Mouse (Mus musculus): ENCODE measurements around the gene Lama1. TPM values are rescaled to one million over a fixed set of nuclear protein-coding genes. Genes with fewer than 3 reads are reported as not detected.

The Lama1 gene
- polyA plus RNA-seq, 1 experiment from 2014 or later, result 1.4 TPM

- TF ChIP-seq CTCF (IDR thresholded peaks at IDR 0.05), result no peak
- H3K27me3 ChIP-seq, result peaks cover 14% of the 10 kb centered on the region
- DNase-seq (ENCODE audit: low read depth, low spot score), result no peak
- ChIA-PET CTCF (no interaction called here), POLR2A (no interaction called here)
- in situ Hi-C loops (cut with MboI; ENCODE audit: low pct_unique_long_range_greater_than_20kb), result no loop called here
- ATAC-seq, result no peak
These were observed 4.4 kb upstream of the Lama1 start for GRCm38 (mm10) chr17:67692651-67693050.

GRCm38 (mm10) chr17:67693861-67694260 is 3.2 kb upstream of the Lama1 start:
- TF ChIP-seq CTCF (IDR thresholded peaks at IDR 0.05), result no peak
- H3K27me3 ChIP-seq, result peaks cover 23% of the 10 kb centered on the region
- ChIA-PET POLR2A (no interaction called here), CTCF (no interaction called here)
- no peak for ATAC-seq
- no peak for DNase-seq (ENCODE audit: low read depth, low spot score)
- in situ Hi-C loops (cut with MboI; ENCODE audit: low pct_unique_long_range_greater_than_20kb), result no loop called here

- ATAC-seq (peak; percentile 54), DNase-seq (ENCODE audit: low read depth, low spot score) (no peak)
- in situ Hi-C loops (cut with MboI; ENCODE audit: low pct_unique_long_range_greater_than_20kb), result no loop called here
- peaks cover 27% of the 10 kb centered on the region for H3K27me3 ChIP-seq
- TF ChIP-seq CTCF (IDR thresholded peaks at IDR 0.05), result no peak
- POLR2A ChIA-PET, result no interaction called here
- CTCF ChIA-PET, result interaction anchor here (0.9 to 1.4 kb wide), 4 partner anchors 8 to 47 kb away, joined by 3 to 4 read pairs (median 3); no protein-coding TSS in a partner anchor
These were observed 417 bp downstream of the Lama1 start for GRCm38 (mm10) chr17:67697461-67697891.

GRCm38 (mm10) chr17:67698301-67698700 is 1.2 kb downstream of the Lama1 start:
- in situ Hi-C loops (cut with MboI; ENCODE audit: low pct_unique_long_range_greater_than_20kb), result no loop called here
- no peak for TF ChIP-seq CTCF (IDR thresholded peaks at IDR 0.05)
- ATAC-seq (peak; percentile 41), DNase-seq (ENCODE audit: low read depth, low spot score) (peak; percentile 42)
- CTCF ChIA-PET, result interaction anchor here (1.3 kb wide), 1 partner anchor 48 kb away, joined by 3 read pairs; no protein-coding TSS in a partner anchor
- H3K27me3 ChIP-seq, result peaks cover 27% of the 10 kb centered on the region
- POLR2A ChIA-PET, result no interaction called here

GRCm38 (mm10) chr17:67701761-67702160 is 4.7 kb downstream of the Lama1 start:
- POLR2A ChIA-PET, result no interaction called here
- CTCF ChIA-PET, result interaction anchor here (1.3 to 1.6 kb wide), 2 partner anchors 15 to 43 kb away, joined by 3 to 4 read pairs; no protein-coding TSS in a partner anchor
- DNase-seq (ENCODE audit: low read depth, low spot score) (no peak), ATAC-seq (no peak)
- TF ChIP-seq CTCF (IDR thresholded peaks at IDR 0.05), result no peak
- in situ Hi-C loops (cut with MboI; ENCODE audit: low pct_unique_long_range_greater_than_20kb), result no loop called here
- H3K27me3 ChIP-seq, result peaks cover 19% of the 10 kb centered on the region

- ChIA-PET POLR2A (no interaction called here), CTCF (no interaction called here)
- in situ Hi-C loops (cut with MboI; ENCODE audit: low pct_unique_long_range_greater_than_20kb), result no loop called here
- H3K27me3 ChIP-seq, result peaks cover 10% of the 10 kb centered on the region
- no peak for ATAC-seq
- DNase-seq (ENCODE audit: low read depth, low spot score), result no peak
- TF ChIP-seq CTCF (IDR thresholded peaks at IDR 0.05), result no peak
These were observed 5.9 kb downstream of the Lama1 start for GRCm38 (mm10) chr17:67702941-67703340.

GRCm38 (mm10) chr17:67705035-67705769 is 8.1 kb downstream of the Lama1 start:
- in situ Hi-C loops (cut with MboI; ENCODE audit: low pct_unique_long_range_greater_than_20kb), result no loop called here
- no peaks in the 10 kb centered on the region for H3K27me3 ChIP-seq
- DNase-seq (ENCODE audit: low read depth, low spot score), result no peak
- TF ChIP-seq CTCF (IDR thresholded peaks at IDR 0.05), result no peak
- CTCF ChIA-PET, result interaction anchor here (1.2 kb wide), 1 partner anchor 8 kb away, joined by 4 read pairs; the partner anchor contains the start of gene Lama1
- ATAC-seq, result no peak
- POLR2A ChIA-PET, result no interaction called here

- ChIA-PET CTCF (no interaction called here), POLR2A (no interaction called here)
- no peak for TF ChIP-seq CTCF (IDR thresholded peaks at IDR 0.05)
- ATAC-seq (no peak), DNase-seq (ENCODE audit: low read depth, low spot score) (no peak)
- H3K27me3 ChIP-seq, result no peaks in the 10 kb centered on the region
- in situ Hi-C loops (cut with MboI; ENCODE audit: low pct_unique_long_range_greater_than_20kb), result no loop called here
These were observed 9.3 kb downstream of the Lama1 start for GRCm38 (mm10) chr17:67706372-67706771.

- CTCF ChIA-PET, result no interaction called here
- no peaks in the 10 kb centered on the region for H3K27me3 ChIP-seq
- in situ Hi-C loops (cut with MboI; ENCODE audit: low pct_unique_long_range_greater_than_20kb), result no loop called here
- DNase-seq (ENCODE audit: low read depth, low spot score) (no peak), ATAC-seq (no peak)
- POLR2A ChIA-PET, result interaction anchor here (0.6 kb wide), 1 partner anchor 42 kb away, joined by 6 read pairs; no protein-coding TSS in a partner anchor
- no peak for TF ChIP-seq CTCF (IDR thresholded peaks at IDR 0.05)
These were observed 10.8 kb downstream of the Lama1 start for GRCm38 (mm10) chr17:67707793-67708364.

- ATAC-seq (no peak), DNase-seq (ENCODE audit: low read depth, low spot score) (no peak)
- ChIA-PET POLR2A (interaction anchor here (0.5 kb wide), 1 partner anchor 887 kb away, joined by 6 read pairs; no protein-coding TSS in a partner anchor), CTCF (no interaction called here)
- TF ChIP-seq CTCF (IDR thresholded peaks at IDR 0.05), result no peak
- in situ Hi-C loops (cut with MboI; ENCODE audit: low pct_unique_long_range_greater_than_20kb), result no loop called here
- H3K27me3 ChIP-seq, result no peaks in the 10 kb centered on the region
These were observed 13.3 kb downstream of the Lama1 start for GRCm38 (mm10) chr17:67710377-67710781.

GRCm38 (mm10) chr17:67711361-67711760 is 14.3 kb downstream of the Lama1 start:
- ATAC-seq (no peak), DNase-seq (ENCODE audit: low read depth, low spot score) (no peak)
- POLR2A ChIA-PET, result no interaction called here
- CTCF ChIA-PET, result no interaction called here
- in situ Hi-C loops (cut with MboI; ENCODE audit: low pct_unique_long_range_greater_than_20kb), result no loop called here
- no peak for TF ChIP-seq CTCF (IDR thresholded peaks at IDR 0.05)
- no peaks in the 10 kb centered on the region for H3K27me3 ChIP-seq

Data from Patski (cell line).